Mouse (Mus musculus): ENCODE data around the gene Olfr1211.

Gene Olfr1211

GRCm38 (mm10) chr2:88938011-88938410, at the start of gene Olfr1211:
TSS of gene Olfr1211 (minus strand) at chr2:88938111.
- no peak for DNase-seq (ENCODE audit: low spot score in 2 of 2)

DNA sequence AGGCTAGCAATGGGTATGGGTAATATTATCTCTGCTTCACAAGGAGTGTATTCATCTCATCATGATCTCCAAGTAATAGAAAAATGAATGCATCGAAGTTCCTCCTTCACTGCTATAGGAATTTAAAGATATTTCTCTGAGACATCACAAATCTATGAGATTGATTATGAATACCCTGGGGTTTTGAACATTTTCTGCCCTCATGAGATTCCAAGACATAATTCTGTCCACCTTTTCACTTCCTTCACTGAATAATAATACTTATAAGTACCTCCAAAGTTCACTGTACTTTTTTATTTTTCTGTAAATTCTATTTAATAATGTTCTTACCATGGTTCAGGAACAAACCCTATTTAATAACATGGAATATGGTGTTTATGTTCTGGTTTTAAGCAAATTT, 42.3 kb upstream of the Olfr1211 start, which contains the start of gene Gm13762:
TSS of gene Gm13762 (minus strand) at position 101 of the 400 bp plus-strand sequence.
- DNase-seq (ENCODE audit: low spot score in 2 of 2): no peak

DNA sequence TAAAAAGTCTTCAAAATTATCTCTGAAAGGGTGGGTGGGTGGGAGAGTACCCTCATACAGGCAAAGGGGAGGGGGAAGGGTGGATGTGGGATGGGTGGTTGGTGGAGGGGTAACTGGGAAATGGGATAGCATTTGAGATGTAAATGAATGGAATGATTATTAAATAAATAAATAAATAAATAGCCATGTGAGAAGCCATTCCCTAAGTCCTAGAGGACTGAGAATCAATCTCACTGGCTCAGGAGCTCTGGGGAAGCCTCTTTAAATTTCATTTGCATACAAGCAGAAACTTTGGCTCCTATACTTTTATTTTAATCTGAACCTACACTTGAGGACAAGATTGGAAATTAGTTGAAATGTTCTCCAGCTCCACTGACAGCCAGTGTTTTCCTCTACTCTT, 15.8 kb upstream of the Olfr1211 start, which contains the start of gene Olfr1212:
TSS of gene Olfr1212 (plus strand) at position 301 of the 400 bp plus-strand sequence.
- DNase-seq (ENCODE audit: low spot score in 2 of 2): no peak

- DNase-seq (ENCODE audit: low spot score in 2 of 2): no peak
These were observed 22.9 kb downstream of the Olfr1211 start, which contains the start of gene Olfr1209 for GRCm38 (mm10) chr2:88915057-88915456. TSS of gene Olfr1209 (minus strand) at chr2:88915157.

- DNase-seq (ENCODE audit: low spot score in 2 of 2): no peak
These were observed 35.7 kb downstream of the Olfr1211 start, which contains the start of gene Olfr1208 for GRCm38 (mm10) chr2:88902211-88902610. TSS of gene Olfr1208 (minus strand) at chr2:88902311.

Measured in urinary bladder, postnatal 36 days (tissue).